Mouse (Mus musculus): ENCODE measurements around the gene Baiap2l1. TPM values are rescaled to one million over a fixed set of nuclear protein-coding genes. Genes with fewer than 3 reads are reported as not detected.
"Not testable (repeated sequence)": the region's sequence is repeated elsewhere in the genome, so short reads cannot be mapped to it uniquely, and the experiment has no call there.

The Baiap2l1 gene
- total RNA-seq, 2 experiments from 2014 or later, result 0.35 to 0.41 TPM

- intact Hi-C loops (cut with DNase I), result no loop called here
- no peak for DNase-seq (ENCODE audit: extremely low spot score in 1 of 2, low spot score in 2 of 2)
- Histone ChIP-seq H3K27ac (no peak overlapping the region), H3K4me3 (no peak overlapping the region)
- TF ChIP-seq CTCF (IDR thresholded peaks at IDR 0.05), result no peak
These were observed 10.8 kb upstream of the Baiap2l1 start for GRCm38 (mm10) chr5:144368661-144369205.

- DNase-seq (ENCODE audit: extremely low spot score in 1 of 2, low spot score in 2 of 2); H3K4me3 ChIP-seq; intact Hi-C loops (cut with DNase I); H3K27ac ChIP-seq: not testable (repeated sequence)
These were observed 8.6 kb upstream of the Baiap2l1 start for GRCm38 (mm10) chr5:144366551-144366950.

- no peak overlapping the region for H3K4me3 ChIP-seq
- intact Hi-C loops (cut with DNase I), result no loop called here
- no peak overlapping the region for H3K27ac ChIP-seq
- DNase-seq (ENCODE audit: extremely low spot score in 1 of 2, low spot score in 2 of 2), result no peak
- no peak for TF ChIP-seq CTCF (IDR thresholded peaks at IDR 0.05)
These were observed 6.9 kb upstream of the Baiap2l1 start for GRCm38 (mm10) chr5:144364680-144365357.

GRCm38 (mm10) chr5:144360346-144360745 is 2.4 kb upstream of the Baiap2l1 start:
- DNase-seq (ENCODE audit: extremely low spot score in 1 of 2, low spot score in 2 of 2), result no peak
- TF ChIP-seq CTCF (IDR thresholded peaks at IDR 0.05), result no peak
- H3K27ac ChIP-seq, result no peak overlapping the region
- no peak overlapping the region for H3K4me3 ChIP-seq
- intact Hi-C loops (cut with DNase I), result no loop called here

- no peak for DNase-seq (ENCODE audit: extremely low spot score in 1 of 2, low spot score in 2 of 2)
- no peak overlapping the region for H3K27ac ChIP-seq
- intact Hi-C loops (cut with DNase I), result no loop called here
- TF ChIP-seq CTCF (IDR thresholded peaks at IDR 0.05), result no peak
- H3K4me3 ChIP-seq, result no peak overlapping the region
These were observed 2.0 kb upstream of the Baiap2l1 start for GRCm38 (mm10) chr5:144359886-144360285.

GRCm38 (mm10) chr5:144358592-144358917 is 643 bp upstream of the Baiap2l1 start:
- TF ChIP-seq CTCF (IDR thresholded peaks at IDR 0.05), result no peak
- no peak for DNase-seq (ENCODE audit: extremely low spot score in 1 of 2, low spot score in 2 of 2)
- intact Hi-C loops (cut with DNase I), result no loop called here
- H3K27ac ChIP-seq, result no peak overlapping the region
- peak overlapping the region; percentile 55 for H3K4me3 ChIP-seq

GRCm38 (mm10) chr5:144357551-144357880 is 396 bp downstream of the Baiap2l1 start:
- DNase-seq (ENCODE audit: extremely low spot score in 1 of 2, low spot score in 2 of 2), result no peak
- Histone ChIP-seq H3K27ac (no peak overlapping the region), H3K4me3 (peak overlapping the region; percentile 55)
- intact Hi-C loops (cut with DNase I), result no loop called here
- no peak for TF ChIP-seq CTCF (IDR thresholded peaks at IDR 0.05)

- DNase-seq (ENCODE audit: extremely low spot score in 1 of 2, low spot score in 2 of 2), result no peak
- TF ChIP-seq CTCF (IDR thresholded peaks at IDR 0.05), result no peak
- Histone ChIP-seq H3K27ac (no peak overlapping the region), H3K4me3 (peak overlapping the region; percentile 55)
- intact Hi-C loops (cut with DNase I), result no loop called here
These were observed 996 bp downstream of the Baiap2l1 start for GRCm38 (mm10) chr5:144356776-144357455.

- intact Hi-C loops (cut with DNase I), result no loop called here
- no peak for TF ChIP-seq CTCF (IDR thresholded peaks at IDR 0.05)
- H3K27ac ChIP-seq, result no peak overlapping the region
- no peak for DNase-seq (ENCODE audit: extremely low spot score in 1 of 2, low spot score in 2 of 2)
- no peak overlapping the region for H3K4me3 ChIP-seq
These were observed 5.5 kb downstream of the Baiap2l1 start for GRCm38 (mm10) chr5:144352250-144353047.

- TF ChIP-seq CTCF (IDR thresholded peaks at IDR 0.05), result no peak
- no peak for DNase-seq (ENCODE audit: extremely low spot score in 1 of 2, low spot score in 2 of 2)
- intact Hi-C loops (cut with DNase I), result no loop called here
- Histone ChIP-seq H3K27ac (no peak overlapping the region), H3K4me3 (no peak overlapping the region)
These were observed 6.7 kb downstream of the Baiap2l1 start for GRCm38 (mm10) chr5:144351185-144351584.

- no peak overlapping the region for H3K4me3 ChIP-seq
- no peak for DNase-seq (ENCODE audit: extremely low spot score in 1 of 2, low spot score in 2 of 2)
- H3K27ac ChIP-seq, result no peak overlapping the region
- intact Hi-C loops (cut with DNase I), result no loop called here
- no peak for TF ChIP-seq CTCF (IDR thresholded peaks at IDR 0.05)
These were observed 13.3 kb downstream of the Baiap2l1 start for GRCm38 (mm10) chr5:144344592-144344991.

- intact Hi-C loops (cut with DNase I), result no loop called here
- no peak for DNase-seq (ENCODE audit: extremely low spot score in 1 of 2, low spot score in 2 of 2)
- no peak overlapping the region for H3K27ac ChIP-seq
- TF ChIP-seq CTCF (IDR thresholded peaks at IDR 0.05), result no peak
- H3K4me3 ChIP-seq, result no peak overlapping the region
These were observed 16.8 kb downstream of the Baiap2l1 start for GRCm38 (mm10) chr5:144341085-144341484.
